Mouse (Mus musculus): Measurements from ENCODE around the gene Cphx1. TPM values are rescaled to one million over a fixed set of nuclear protein-coding genes. Genes with fewer than 3 reads are reported as not detected.
A peak's percentile ranks its signal among the peaks of the same experiment; 100 is the strongest.
"Not testable (repeated sequence)": the region's sequence is repeated elsewhere in the genome, so short reads cannot be mapped to it uniquely, and the experiment has no call there.

Cphx1 gene
- polyA plus RNA-seq, 1 experiment from 2014 or later: not detected

DNA sequence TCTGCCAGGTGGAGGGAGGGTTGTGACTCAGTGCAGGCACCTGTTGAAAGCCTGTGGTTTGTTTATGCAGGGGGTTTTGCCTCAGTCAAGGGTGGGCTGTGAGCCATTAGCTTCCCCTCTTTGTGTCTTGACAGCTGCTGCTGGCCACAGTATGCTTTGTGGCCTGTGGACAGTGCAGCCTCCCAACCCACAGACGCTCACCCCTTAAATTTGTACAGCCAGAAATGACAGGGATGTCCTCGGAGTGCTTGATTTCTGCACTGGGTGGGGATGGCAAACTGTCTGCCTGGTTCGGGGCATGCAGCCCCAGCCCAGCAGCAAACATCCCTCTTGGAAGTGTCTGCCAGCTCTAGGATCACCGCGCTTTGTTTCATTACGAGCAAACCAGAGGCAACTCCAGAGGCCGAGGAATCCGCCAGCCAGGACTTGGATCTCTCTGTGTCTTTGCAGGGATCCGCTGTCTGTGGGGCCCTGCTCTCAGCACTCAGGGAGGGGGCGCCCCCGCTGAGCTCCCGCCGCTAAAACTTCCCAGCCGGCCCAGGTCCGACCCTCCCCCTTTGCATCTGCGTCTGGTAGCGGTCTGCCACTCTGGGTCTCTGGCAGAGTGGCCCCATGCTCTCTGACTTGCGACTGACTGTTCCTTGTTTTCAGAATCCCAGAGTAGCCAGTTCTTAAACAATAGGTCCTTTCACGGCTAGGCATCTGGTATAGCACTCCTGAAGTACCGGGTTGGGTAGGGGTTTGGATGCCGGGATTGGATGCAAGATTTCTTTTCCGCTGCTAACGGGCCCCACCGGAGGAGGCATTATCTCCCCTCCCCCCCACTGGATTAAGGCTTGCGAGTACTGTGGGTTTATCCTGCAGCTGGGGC lies 40.5 kb downstream of the Cphx1 start, which contains the start of gene Duxbl1:
Duxbl1 (plus strand) TSS at position 207 of the 871 bp plus-strand sequence.
- H3K9me3 ChIP-seq (replicated peaks); H3K36me3 ChIP-seq; H3K9ac ChIP-seq (replicated peaks); H3K27me3 ChIP-seq (replicated peaks); H3K4me1 ChIP-seq: not testable (repeated sequence)
- Histone ChIP-seq H3K4me3 (replicated peaks) (peak within 1 kb of the TSS; percentile 27), H3K27ac (replicated peaks) (peak within 1 kb of the TSS; percentile 86), H3K4me2 (peak within 1 kb of the TSS; percentile 49)
- ATAC-seq (ENCODE audit: low FRiP score): peak; percentile 94
- WGBS: no CpG with 5 or more reads among the region's 25 CpGs

DNA sequence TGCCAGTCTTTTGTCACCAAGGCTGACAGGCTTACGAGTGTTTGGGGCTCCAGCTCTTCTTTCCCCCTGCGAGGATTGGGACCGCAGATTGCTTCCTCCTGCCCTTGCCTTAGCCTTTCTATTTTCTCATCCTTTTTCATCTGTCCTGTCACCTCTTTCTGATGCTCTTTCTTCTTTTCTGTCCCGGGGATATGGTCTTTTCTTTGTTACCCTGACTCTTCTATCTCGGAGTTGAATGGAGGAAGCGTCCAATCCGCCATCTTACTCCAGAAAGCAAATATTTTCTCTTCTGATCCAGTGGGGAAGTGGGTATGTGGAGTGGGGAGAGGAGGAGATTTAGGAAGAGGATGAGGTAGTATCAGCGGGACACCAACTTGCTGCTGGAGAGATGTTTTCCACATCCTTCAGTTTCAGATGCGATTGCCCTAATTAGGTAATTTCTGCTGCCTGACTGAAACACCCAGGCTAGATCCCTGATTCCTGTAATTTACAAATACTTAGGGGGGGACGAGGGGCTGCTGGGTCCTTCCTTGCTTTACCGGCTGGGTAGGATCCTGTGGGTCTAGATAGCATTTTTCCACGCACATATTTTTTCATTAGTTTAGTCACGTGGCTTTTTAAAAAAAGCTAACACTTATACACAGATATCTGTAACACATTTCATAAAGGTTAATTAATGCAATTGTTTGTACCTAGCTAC lies 41.3 kb downstream of the Cphx1 start:
- not testable (repeated sequence) for H3K9me3 ChIP-seq (replicated peaks); H3K36me3 ChIP-seq; H3K4me1 ChIP-seq; H3K9ac ChIP-seq (replicated peaks); H3K27me3 ChIP-seq (replicated peaks)
- under 1% methylated on average over 8 of the region's 13 CpGs for WGBS
- peak; percentile 77 for ATAC-seq (ENCODE audit: low FRiP score)
- H3K27ac ChIP-seq (replicated peaks): peak overlapping the region; percentile 86
- peak overlapping the region; percentile 27 for H3K4me3 ChIP-seq (replicated peaks)
- H3K4me2 ChIP-seq: peak overlapping the region; percentile 49

DNA sequence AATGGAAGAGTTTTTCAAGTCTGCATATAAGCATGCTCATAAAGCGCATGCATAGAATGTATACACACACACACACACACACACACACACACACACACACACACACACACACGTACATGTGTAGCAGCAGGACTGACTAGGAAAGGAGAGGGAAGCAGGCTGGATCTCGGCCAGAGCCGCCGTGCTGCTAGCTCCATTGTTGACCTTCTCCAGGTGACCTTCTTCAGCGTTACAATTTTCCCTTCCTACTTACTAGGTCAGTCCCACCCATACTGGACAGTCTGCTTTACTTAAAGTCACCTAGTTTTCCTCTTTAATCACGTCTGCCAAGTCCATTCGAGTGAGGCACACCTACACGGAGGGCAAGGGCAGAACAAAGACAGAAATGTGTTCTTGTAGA lies 43.8 kb downstream of the Cphx1 start:
- H3K4me3 ChIP-seq (replicated peaks); ATAC-seq (ENCODE audit: low FRiP score); H3K9ac ChIP-seq (replicated peaks); H3K27me3 ChIP-seq (replicated peaks); H3K36me3 ChIP-seq; H3K27ac ChIP-seq (replicated peaks); H3K9me3 ChIP-seq (replicated peaks); H3K4me2 ChIP-seq; H3K4me1 ChIP-seq: not testable (repeated sequence)
- 92% methylated on average over 4 of the region's 9 CpGs for WGBS

Other genes starting within 250 kb of the Cphx1 start
- 38.0 and 42.9 TPM in 2 replicates for gene Ppif, start 244.2 kb upstream of the Cphx1 start, polyA plus RNA-seq (2015; fragmentation: Nextera tagmentation; extraction: Ambion mirVana)
- 13.4 and 17.0 TPM in 2 replicates for gene Zcchc24, start 169.3 kb upstream of the Cphx1 start, polyA plus RNA-seq (2015; fragmentation: Nextera tagmentation; extraction: Ambion mirVana)
- gene Anxa11, start 96.1 kb upstream of the Cphx1 start, polyA plus RNA-seq (2015; fragmentation: Nextera tagmentation; extraction: Ambion mirVana): 2.3 and 15.9 TPM in 2 replicates
- not detected in 2 replicates for gene Plac9a, start 35.2 kb upstream of the Cphx1 start, polyA plus RNA-seq (2015; fragmentation: Nextera tagmentation; extraction: Ambion mirVana)
- 4.5 and 6.5 TPM in 2 replicates for gene Tmem254a, start 10.6 kb upstream of the Cphx1 start, polyA plus RNA-seq (2015; fragmentation: Nextera tagmentation; extraction: Ambion mirVana)
- gene Duxbl1, start 40.3 kb downstream of the Cphx1 start, polyA plus RNA-seq (2015; fragmentation: Nextera tagmentation; extraction: Ambion mirVana): 1.9 and 2.2 TPM in 2 replicates
- 6.7 and 11.3 TPM in 2 replicates for gene Gm9780, start 104.4 kb downstream of the Cphx1 start, polyA plus RNA-seq (2015; fragmentation: Nextera tagmentation; extraction: Ambion mirVana)
- gene Tmem254c, start 129.1 kb downstream of the Cphx1 start, polyA plus RNA-seq (2015; fragmentation: Nextera tagmentation; extraction: Ambion mirVana): 26.7 and 28.3 TPM in 2 replicates
- not detected in 2 replicates for gene Cphx2, start 143.2 kb downstream of the Cphx1 start, polyA plus RNA-seq (2015; fragmentation: Nextera tagmentation; extraction: Ambion mirVana)
- gene Cphx3, start 144.0 kb downstream of the Cphx1 start, polyA plus RNA-seq (2015; fragmentation: Nextera tagmentation; extraction: Ambion mirVana): not detected in 2 replicates
- not detected in 2 replicates for gene Duxbl2, start 180.0 kb downstream of the Cphx1 start, polyA plus RNA-seq (2015; fragmentation: Nextera tagmentation; extraction: Ambion mirVana)
- 6.5 and 7.2 TPM in 2 replicates for gene Plac9b, start 244.2 kb downstream of the Cphx1 start, polyA plus RNA-seq (2015; fragmentation: Nextera tagmentation; extraction: Ambion mirVana)